Mouse (Mus musculus) c-Kit-negative CD71-positive TER-119-positive erythroid progenitor cells, embryonic 14.5 days (primary cell): ENCODE results near the gene Tyms.

Experiments
- DNase-seq: peaks from one replicate; pipeline ENCODE4 v3.0.0-alpha.2; 2013; ENCODE audit warnings: low read depth, low spot score

Gene Tyms

DNA sequence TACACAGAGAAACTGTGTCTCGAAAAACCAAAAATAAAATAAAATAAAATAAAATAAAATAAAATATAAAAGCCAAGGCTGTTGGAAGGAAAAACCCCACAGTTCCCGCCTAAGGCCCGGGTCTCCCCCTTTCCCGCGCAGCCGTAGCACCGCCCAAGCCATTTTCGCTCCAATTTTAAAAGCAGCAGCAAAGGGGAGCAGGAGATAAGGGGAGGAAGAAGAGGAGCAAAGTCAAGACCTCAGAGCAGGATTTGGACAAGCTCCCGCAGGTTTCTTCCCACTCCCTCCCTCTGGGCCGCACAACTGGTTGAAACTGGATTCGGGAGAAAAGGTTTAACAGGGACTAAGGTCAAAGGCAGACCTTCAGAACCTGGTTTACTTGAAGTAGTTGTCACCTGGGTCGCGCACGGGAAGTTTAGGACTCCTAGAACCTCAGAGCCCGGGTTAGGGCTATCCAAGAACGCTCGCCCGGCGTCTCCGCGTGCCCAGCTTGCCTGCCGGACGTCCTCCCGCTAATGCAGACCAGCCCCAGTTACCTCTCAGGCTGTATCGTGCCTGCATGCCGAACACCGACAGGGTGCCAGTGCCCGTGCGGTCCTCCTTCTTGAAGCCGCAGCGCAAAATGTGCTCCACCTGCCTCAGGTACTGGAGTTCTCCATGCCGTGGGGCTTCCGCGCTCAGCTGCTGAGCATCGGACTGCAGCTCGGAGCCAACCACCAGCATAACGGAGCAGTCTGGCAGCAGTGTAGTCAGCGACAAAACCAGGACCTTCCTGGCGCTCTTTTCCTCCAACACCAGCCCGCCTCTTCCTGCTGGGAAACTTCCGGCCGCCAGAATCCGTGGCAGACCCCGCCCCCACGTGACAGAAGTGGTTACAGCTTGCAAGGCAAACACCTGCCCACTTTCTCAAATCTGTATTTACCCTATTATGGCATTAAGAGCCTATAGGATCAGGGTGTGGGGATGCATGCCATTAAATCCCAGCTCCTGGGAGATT lies at the start of gene Tyms:
TSS of gene Tyms (minus strand) at position 793 of the 997 bp plus-strand sequence.
- peak; percentile 56 for DNase-seq

DNA sequence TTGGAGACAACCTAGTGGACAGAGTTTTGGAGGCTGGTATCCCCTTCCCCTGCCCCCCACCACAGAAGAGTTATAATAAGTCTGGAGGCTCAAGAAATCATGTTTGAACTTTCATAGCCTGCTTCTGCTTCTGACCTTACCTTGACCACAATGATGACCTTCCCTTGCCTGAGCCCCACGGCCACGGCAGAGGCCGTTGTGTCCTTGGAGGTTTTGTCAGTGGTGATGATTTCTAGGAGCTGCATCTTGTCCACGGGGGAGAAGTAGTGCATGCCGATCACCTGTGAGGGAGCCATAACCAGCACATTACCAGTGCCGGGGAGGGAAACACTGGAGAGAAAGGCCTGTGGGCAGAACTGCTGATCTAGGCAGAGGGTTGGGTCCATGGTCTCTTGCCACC lies 49.1 kb upstream of the Tyms start:
- no peak for DNase-seq

DNA sequence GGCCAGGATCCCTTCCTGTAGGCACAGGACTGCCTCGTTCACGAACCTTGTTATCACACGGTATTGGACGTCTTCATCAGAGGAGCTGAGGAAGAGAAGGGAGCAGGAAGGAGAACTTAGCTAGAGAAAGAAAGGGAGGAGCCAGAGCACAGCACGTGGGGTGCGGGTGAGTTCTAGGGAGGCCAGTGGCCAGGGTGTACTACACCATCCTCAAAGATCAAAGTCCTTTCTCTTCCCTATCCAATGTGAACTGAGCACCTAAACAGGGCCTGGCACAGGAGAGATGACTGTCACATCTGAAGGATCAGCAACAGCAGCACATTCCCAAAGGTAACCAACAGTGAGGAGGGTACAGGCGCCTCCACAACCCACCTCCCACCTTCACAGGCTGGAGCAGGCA lies 46.7 kb upstream of the Tyms start:
- no peak for DNase-seq

DNA sequence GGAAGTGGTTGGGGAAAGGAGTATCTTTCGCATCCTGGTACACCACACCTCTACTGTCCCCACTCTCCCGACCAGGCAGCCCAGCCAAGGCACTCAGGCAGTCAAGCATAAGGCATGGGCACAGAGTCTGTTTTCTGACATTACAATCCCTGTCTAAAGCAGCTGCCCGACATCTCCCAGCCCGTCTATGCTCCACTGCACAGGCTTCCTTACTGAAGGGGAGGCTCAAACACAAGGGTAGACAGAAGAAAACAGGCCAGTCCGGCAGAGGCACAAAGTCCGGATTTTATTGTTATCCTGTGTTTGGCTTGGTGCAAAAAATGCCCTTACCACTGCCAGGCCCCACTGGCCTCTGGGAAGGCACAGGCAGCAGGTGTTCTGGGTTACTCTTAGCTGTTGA lies 45.7 kb upstream of the Tyms start:
- DNase-seq: no peak

DNA sequence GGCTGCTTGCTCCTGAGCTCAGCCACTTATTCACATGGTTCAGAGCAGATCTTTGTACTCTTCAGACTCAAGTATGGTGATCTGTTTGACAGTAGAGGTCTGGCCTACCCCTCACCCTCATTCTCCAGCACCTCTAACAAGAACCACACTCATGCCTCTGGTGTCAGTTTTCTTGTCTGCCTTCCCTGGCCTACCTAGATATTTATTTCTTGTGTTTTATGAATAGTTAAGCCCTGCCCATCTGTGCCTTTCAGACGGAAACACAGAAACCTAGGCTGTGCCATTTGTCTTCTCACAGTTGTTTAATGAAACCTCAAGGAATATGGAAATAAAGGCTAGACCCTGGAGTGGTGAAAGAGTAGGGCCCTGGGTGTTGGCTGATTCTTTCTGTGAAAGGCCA lies 44.6 kb upstream of the Tyms start:
- no peak for DNase-seq

DNA sequence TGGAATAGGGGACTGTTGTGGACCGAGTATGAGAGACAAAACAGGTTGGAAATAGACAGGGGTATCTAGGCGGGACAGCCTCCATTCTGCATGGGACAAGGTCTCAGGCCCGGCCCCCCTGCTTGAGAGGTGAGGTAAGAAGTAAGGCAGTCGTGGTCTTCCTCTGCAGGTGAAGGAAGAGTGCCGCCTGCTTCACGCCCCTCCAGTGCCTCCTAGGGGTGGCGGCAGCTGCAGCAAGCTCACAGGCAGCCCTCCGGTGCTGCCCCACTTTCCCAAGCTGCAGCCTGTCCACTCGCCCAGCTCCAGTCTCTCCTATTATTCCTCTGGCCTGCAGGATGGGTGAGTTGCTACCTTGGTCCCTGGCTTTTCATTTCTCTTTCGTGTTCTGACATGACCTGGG lies 42.3 kb upstream of the Tyms start:
- DNase-seq: no peak

DNA sequence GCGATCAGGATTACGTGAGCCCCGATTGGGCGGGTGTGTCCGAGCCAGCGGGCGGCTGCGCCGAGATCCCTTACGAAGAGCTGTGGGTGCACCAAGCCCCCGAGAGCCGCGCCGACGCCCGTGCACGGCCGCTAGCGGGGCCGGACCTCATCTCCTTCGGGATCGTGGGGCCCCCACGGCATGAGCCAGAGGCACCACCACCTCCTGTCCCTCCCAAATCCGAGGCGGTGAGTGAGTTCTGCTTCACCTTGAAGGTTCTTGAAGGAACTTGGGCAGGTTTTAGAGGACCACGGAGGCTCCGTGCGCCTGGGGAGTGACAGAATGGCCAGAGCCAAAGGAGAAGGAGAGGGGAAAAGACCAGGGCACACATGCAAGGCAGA lies 41.3 kb upstream of the Tyms start:
- no peak for DNase-seq

DNA sequence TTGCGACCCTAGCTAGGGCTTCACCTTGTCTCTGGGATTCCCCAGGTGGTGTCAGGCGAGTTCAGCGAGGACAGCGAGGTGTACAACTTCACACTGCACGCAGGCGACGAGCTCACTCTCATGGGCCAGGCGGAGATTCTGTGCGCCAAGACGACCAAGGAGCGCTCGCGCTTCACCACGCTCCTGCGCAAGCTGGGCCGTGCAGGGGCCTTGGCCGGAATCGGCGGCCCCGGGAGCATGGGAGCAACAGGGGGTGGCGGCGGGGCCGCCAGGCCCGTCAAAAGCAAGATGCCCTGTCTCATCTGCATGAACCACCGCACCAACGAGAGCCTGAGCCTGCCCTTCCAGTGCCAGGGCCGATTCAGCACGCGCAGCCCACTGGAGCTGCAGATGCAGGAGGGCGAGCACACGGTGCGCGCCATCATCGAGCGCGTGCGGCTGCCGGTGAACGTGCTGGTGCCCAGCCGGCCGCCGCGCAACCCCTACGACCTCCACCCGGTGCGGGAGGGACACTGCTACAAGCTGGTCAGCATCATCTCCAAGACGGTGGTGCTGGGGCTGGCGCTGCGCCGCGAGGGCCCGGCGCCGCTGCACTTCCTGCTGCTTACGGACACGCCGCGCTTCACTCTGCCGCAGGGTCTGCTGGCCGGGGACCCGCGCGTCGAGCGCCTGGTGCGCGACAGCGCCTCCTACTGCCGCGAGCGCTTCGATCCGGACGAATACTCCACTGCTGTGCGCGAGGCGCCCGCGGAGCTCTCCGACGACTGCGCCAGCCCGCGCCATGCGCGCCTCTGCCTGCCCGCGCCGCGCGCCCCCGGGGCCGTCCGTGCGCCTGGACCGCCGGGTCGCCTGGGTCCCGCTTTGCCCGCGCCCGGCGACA lies 40.7 kb upstream of the Tyms start:
- DNase-seq: no peak

DNA sequence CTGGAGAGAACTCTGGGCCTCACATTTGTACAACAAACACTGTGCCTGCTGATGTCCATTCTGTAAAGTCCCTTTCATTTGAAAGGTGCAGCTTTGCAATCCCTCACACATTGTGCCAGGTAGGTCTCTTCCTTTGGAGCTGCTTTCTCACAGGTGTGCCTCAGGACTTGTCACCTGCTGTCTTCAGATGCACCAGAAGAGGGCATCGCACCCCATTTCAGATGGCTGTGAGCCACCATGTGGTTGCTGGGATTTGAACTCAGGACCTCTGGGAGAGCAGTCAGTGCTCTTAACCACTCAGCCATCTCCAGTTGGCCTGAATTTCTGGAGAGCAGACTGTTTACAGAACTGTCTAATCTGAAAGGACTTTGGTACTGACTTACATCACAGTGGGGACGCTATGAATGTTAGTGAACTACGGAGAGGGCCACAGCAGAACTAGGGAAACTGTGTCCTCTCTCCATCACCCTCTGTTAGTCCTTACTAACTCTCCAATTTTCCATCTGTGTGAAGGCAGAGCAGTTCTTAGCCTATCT lies 39.2 kb upstream of the Tyms start:
- no peak for DNase-seq

DNA sequence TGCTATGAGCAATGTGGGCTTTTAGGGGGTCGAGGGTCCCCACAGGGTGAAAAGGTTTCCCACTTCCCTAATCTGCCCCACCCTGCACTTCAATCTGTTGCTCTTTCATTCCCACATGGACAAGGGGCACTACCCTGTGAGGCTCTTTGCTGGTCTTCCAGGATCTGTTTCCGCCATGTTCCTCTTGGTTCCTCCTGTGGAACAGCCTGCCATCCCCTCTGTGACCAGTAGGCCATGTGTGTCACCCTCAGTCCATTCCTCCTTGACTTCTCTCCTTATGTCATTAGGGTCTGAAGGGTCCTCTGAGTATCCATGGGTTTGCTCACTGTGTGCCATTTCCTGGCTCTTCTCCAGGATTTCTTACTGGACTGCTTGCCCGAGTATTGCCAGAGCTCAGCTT lies 38.4 kb upstream of the Tyms start:
- DNase-seq: no peak

DNA sequence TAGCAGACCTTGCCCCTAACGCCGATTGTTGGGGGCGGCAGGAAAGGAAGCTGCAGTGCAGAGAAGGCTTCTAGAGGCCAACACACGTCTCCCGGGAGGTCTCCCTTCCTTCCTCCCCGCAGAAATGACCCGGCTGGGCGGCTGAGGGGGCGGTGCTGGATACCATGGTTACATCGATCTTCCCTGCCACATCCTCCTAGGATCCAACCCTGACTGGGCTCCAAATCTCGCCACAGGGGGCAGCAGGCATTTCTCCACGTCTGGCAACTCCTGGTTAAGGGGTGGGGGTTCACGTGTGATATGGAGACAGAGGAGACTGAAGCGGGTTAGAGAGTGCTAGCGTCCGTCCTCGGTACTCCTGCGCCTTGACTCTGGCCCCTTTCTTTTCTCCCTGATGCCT lies 37.7 kb upstream of the Tyms start:
- no peak for DNase-seq

DNA sequence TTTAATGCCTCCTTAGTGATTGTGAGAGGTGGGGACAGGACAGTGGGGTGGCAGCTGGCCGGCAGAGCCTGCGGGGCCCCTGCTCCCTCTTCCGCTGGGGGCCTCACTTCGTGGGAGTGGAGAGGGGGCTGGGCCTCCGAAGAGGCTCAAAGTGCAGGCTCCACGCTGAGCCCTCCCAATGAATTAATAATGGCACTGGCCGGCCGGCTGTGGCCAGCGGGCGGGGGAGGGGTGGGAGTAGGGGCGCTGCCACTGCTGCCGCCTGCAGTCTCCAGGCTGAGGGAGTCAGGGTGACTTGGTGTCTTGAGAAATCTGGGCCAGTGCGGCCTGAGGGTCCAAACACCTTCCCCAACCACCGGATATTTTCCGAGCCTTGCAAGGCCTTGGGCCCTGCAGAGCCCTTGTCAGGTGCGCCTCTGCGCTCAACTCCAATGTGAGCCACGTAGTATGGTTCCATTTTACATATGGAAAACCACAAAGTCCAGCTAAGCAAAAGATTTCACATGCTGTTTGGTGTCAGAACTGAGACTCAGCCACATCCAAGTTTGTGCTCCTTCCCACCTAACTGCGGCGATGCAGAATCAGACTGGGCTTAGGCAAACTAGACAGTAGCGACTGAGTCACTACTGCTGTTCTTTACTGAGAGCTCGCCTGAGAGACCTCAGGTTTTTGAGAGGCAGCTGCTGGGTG lies 37.1 kb upstream of the Tyms start:
- no peak for DNase-seq

DNA sequence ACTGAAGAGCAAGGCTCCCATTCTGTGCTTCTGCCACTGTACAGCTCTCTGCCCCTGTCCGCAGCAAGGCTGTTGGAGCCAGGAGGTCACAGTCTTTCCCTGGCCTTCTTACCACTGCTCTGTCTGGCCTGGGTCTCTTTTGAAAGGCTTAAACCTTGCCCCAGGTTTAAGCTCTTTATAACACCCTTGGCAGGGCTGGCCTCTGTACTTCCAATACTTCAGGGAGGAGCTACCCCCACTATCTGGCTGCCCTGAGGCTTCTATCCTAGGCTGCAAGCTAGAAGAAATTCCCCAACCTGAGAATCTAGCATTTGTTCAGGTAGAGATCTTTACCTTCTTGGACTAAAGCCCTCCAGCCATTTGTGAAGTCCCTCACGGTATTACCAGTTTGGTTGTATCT lies 36.5 kb upstream of the Tyms start:
- no peak for DNase-seq

DNA sequence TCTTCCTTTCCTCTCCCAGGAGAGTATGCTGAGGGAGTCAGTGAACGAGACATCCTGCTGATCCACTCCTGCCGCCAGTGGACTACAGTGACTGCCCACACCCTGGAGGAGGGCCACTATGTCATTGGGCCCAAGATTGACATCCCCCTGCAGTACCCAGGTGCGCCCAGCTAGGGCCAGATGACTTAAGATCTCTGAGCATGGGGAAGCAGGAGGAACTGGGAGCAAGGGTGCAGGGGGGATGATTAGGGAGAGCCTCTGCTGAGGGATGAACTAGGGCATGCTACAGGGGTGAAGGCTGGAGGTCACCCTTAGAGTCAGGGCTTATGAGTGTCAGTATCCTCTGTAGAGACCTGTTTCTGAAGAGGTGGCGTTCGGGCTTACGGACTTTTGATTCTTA lies 34.8 kb upstream of the Tyms start:
- DNase-seq: no peak

DNA sequence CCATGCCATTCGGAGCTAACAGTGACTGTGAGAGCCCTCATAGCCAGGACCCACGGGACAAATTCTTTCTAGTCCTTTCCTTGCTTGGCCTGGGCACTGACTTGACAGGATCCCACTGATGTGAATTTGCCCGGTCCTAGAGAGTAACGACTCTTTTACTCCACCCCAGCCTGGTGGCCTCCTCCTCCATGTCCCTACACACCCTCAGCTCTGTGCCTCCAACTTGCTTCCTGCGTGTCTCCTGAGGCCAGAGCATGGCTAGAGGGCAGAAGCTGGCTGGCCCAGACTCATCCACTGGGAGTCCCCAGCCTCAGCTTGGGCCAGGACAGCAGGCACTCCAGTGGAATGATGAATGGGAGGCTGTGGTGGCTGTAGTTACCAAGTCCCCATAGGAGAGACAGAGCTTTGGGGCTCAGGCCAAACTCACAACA lies 34.2 kb upstream of the Tyms start:
- DNase-seq: no peak

DNA sequence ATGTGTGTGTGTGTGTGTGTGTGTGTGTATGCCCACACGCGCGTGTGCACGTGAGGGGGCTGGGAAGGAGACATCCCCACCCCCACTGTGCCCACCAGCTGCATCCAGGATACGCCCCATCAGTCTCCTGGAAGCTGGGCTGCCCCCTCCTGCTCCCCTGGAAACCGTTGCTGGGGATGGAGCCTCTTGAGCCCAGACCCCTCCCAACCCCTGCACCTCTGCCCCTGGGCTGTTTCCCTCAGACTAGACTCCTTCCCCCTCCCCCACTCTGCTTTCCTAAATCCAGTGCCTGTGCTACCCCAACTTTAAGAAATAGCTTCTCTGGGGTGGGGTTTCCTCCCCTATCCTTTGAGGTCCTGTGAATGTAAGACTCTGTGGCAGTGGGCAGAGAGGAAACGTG lies 33.8 kb upstream of the Tyms start:
- no peak for DNase-seq

DNA sequence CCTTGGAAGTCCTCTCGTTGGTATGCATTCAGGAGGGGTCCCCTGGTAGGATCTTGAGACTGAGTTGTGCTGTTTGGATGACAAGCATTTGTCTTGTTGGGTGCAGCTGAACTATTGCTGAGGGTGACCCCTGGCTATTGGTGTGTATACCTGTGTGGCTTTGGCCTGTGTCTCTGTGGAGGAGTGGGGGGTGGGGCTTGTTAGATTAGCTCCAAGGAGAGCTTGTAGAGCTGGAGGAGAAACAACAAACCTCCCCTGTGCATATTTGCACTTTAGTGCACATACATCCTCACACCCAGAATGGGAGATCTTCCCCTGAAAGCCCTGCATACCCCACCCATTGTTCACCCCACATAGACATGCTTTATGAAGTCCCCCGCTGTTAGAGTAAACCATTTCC lies 33.3 kb upstream of the Tyms start:
- no peak for DNase-seq

DNA sequence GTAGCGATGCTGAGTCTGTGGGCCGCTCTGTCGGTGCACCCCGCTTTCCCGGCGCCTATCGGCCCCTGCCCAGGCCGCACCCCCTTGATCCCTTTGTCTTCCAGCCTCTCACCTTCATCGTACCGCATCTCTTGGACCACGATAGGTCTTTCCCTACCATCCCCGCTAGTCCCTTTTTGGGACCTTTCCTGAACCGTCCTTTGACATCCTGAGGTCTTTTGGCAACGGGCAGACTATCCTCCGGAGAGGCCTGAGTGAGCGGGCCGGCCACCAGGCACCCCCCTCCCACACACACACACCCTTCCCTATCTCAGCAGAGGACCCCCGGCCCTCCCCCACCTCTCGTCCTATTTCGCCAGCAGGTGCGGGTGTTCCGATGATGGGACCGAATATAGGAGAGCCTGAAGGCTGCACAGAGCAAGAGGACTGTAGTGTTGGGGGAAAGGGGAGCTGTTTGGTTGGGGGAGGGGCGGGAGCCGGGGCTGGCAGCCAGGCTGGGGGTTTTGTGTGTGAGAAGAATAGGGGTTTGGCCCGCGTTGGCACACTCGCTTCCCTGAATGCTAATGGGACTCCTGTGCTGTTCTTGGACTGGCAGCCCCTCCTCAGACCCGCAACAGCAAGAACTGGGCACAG lies 32.4 kb upstream of the Tyms start, which contains the start of gene 3110082J24Rik:
TSS of gene 3110082J24Rik (minus strand) at position 419 of the 633 bp plus-strand sequence.
- no peak for DNase-seq

DNA sequence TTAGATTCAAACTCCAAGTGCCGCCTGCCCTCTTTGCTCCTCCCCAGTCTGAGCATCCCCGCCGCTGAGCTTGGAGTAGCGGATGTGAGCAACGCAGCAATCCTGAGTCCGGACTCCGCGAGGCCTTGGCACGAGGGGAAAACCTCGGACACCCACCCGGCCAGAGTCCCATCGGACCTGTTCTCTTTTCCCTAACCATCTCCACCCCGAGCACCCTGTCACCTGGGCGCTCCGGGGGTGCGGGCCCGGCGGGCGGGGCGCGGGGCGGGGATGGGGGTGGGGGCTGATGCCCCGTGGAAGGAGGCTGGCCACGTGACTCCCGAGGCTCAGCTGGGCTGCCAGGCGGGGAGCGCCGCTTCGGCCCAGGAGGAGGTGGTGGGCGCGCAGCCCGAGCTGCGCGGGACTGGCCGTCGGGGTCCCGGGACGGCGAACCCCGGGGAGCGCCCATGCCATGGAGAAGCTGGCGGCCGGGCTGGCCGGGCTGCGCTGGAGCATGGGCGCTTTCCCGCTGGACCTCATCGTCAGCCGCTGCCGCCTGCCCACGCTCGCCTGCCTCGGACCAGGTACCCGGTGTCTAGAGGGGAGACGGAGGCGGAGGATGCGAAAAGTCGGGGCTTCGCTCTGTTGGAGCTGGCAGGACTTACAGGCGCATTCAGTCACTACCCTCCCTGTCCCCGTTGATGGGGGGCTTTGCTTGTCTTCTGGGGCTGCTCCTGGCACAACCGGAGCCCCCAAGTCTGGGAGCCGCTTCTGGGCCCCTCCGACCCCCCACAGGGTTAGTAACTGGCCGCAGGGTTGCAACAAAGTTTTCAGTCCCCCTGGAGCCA lies 31.6 kb upstream of the Tyms start, which contains the start of gene Garem2:
TSS of gene Garem2 (plus strand) at position 321 of the 827 bp plus-strand sequence.
- DNase-seq: no peak

DNA sequence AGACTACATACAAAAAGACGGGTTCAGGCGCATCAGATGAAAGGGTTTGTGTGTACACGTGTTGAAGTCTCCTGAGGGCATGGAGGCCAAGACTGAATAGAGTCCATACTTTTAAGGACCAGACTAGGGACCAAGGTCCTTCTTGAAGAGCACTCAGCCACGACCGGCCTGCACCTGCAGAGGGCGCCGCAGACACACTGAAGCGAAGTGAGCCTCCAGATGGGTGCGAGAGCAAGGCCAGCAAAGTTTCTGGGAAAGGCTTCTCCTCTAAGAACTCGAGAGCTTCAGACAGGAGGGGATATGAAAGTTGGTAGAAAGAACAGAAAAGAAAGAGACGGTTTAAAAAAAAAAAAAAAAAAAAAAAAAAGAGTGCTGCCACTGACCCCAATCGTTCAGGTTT lies 30.9 kb upstream of the Tyms start:
- no peak for DNase-seq
